Mouse (Mus musculus): Measurements from ENCODE around the gene Uggt2.

The Uggt2 gene

DNA sequence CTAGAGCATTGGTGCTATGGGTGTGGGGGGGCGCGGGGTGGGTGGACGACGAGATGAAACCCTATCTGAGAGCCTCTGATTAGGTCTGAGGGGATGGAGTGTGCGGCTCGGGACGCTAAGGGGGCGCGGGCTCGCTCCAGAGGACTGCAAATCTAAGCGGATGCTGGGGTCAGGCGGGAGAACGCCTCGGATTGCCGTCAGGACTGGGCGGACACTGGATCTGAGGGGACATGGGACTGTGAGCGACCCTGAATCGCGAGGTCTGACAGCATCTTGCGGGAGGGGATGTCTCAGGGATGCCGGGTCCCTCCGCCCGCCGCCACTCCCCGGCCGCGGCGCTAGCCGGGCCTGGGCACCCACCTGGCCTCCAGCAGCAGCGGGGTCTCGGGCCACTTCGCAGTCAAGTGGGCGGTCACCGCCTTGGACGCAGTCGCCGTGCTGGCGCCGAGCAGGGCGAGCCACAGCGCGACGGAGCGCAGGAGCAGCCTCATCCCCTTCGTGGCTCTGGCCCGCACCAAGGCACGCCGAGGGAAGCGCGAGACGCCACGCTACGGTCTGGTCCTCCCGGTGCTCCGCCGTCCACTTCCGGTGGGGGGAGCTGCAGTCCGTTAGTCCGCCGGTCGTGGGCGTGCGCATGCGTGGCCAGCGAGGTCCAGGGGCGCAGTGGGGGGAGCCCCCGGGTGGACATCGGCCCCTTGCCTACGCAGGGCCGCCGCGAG is at the start of gene Uggt2:
Uggt2 (minus strand) TSS at position 580 of the 719 bp plus-strand sequence.
- peak; percentile 91 for DNase-seq (ENCODE audit: low read depth)

- DNase-seq (ENCODE audit: low read depth), result no peak
These were observed 40.2 kb upstream of the Uggt2 start for GRCm38 (mm10) chr14:119139381-119139950.

DNA sequence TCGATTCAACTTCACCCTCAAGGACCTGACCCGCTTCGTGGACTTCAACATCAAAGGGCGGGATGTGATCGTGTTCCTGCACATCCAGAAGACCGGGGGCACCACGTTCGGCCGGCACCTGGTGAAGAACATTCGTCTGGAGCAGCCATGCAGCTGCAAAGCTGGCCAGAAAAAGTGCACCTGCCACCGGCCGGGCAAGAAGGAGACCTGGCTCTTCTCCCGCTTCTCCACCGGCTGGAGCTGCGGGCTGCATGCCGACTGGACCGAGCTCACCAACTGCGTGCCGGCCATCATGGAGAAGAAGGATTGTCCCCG is 39.5 kb upstream of the Uggt2 start:
- DNase-seq (ENCODE audit: low read depth), result no peak

- DNase-seq (ENCODE audit: low read depth), result no peak
These were observed 38.9 kb upstream of the Uggt2 start, which contains the start of gene Hs6st3 for GRCm38 (mm10) chr14:119137906-119138785. Hs6st3 (plus strand) TSS chr14:119138341.

- DNase-seq (ENCODE audit: low read depth), result no peak
These were observed 38.3 kb upstream of the Uggt2 start for GRCm38 (mm10) chr14:119137512-119137905.

- DNase-seq (ENCODE audit: low read depth), result no peak
These were observed 28.1 kb upstream of the Uggt2 start for GRCm38 (mm10) chr14:119127330-119127729.

GRCm38 (mm10) chr14:119125840-119126239 is 26.6 kb upstream of the Uggt2 start:
- no peak for DNase-seq (ENCODE audit: low read depth)

DNA sequence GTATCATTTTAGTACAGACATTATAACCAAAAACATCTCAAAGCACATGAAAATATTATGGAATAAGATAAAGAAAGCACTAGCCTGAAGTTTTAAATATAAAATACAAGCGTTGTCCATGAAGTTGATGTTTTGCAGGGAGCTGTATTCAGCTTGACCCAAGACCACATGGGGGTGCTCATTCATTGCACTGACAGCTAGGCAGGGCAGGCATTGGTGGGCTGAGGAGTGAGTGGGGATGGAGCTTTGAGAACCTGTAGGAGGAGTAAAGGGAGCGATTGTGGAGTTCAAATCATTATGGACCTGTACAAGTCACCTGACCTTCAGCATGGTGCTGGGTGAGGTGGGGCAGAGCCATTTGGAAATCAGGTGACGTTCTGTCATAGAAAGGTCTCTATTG is 24.8 kb upstream of the Uggt2 start:
- DNase-seq (ENCODE audit: low read depth), result peak; percentile 8

DNA sequence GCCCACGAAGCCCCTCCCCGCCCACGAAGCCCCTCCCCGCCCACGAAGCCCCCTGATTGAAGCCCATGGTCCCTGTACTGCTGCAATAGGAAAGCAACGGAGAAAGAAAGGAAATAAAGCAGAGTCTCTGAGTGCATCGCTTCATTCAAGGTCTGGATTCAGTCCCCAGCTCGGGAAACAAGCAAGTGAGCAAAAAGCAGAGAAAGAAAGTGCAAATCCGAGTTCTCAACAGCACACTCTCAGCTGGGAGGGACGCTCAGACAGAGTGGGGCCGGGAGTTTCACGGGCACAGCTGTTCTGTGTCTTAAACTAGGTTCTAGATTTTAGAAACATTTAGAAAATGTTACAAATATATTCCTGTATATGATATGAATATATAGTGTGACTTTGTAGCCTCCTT is 24.4 kb upstream of the Uggt2 start:
- no peak for DNase-seq (ENCODE audit: low read depth)

DNA sequence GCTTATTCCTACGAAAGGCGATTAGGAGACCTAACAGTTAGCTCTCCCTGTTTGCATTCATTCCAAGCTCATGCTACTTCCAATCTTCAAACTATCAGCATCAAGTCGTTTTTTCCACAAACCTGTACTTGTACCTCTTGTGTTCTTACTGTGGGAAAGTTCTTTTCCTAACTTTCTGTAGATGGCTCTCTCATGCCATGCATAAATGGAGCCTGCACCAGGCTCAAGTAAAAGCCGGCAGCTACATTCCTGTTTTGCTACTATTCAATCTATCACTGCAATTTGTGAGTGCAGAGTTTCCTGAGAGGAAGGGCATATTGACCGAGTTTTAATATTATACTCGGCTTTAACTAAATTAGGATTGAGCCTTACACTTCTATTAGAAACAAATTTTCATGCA is 13.3 kb upstream of the Uggt2 start:
- DNase-seq (ENCODE audit: low read depth), result no peak

GRCm38 (mm10) chr14:119109776-119110218 is 10.6 kb upstream of the Uggt2 start:
- DNase-seq (ENCODE audit: low read depth), result peak; percentile 5

- no peak for DNase-seq (ENCODE audit: low read depth)
These were observed 9.6 kb upstream of the Uggt2 start for GRCm38 (mm10) chr14:119108776-119109301.

DNA sequence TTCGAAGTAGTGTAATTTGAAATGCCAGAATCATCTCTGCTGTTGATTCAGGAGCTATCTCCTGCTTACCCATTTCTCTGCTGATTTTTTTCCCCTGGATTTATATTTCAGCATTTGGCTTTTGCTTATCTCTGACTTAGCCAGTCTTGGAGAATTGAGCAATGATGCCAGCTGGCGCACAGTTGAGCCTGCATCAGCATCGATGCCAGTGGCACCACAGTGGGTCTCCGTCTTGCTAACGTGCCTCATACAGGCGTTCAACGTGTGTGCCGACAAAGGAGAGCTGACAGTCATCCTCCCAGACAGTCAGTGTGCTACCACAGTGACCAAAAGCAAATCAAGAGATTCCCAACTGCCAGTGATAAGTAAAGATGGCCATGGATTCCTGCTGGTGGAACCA is 8.4 kb upstream of the Uggt2 start:
- DNase-seq (ENCODE audit: low read depth), result no peak

- no peak for DNase-seq (ENCODE audit: low read depth)
These were observed 301 bp upstream of the Uggt2 start for GRCm38 (mm10) chr14:119099570-119099891.

DNA sequence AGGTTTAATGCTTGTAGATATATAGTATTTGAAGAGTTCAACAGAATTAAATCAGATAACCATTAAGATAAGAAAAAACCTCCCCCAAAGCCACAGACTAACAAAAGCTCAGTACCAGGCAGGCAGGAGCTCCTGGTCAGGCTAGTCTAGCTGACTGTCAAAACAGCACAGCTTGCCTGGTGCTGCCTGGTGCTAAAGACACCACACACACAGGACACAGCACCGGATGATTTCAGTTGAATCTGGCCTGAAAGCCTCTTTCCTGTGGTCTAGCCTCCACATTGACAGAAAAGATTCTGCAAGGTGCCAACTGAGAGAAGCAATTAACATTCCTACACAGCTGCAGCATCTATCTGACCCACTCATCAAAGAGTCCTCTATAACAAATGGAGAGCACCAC is 37.4 kb downstream of the Uggt2 start:
- DNase-seq (ENCODE audit: low read depth), result no peak

- no peak for DNase-seq (ENCODE audit: low read depth)
These were observed 38.5 kb downstream of the Uggt2 start for GRCm38 (mm10) chr14:119060682-119061081.

DNA sequence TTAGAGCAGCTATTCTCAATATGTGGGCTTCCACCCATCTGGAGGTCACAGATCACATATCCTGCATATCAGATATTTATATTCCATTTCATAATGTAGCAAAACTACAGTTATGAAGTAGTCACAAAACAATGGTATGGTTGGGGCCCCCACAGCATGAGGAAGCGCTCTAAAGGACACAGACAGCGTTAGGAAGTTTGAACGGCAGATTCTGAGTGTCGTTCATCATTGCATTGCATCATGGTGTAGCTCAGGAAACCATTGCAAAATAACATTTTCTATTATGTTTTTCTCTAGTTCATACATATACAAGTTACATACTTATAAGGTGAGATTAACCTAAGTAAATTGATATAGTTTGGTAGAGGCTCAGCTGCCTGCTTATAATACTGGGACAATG is 42.2 kb downstream of the Uggt2 start:
- DNase-seq (ENCODE audit: low read depth), result no peak

- DNase-seq (ENCODE audit: low read depth), result no peak
These were observed 46.3 kb downstream of the Uggt2 start for GRCm38 (mm10) chr14:119052969-119053368.

DNA sequence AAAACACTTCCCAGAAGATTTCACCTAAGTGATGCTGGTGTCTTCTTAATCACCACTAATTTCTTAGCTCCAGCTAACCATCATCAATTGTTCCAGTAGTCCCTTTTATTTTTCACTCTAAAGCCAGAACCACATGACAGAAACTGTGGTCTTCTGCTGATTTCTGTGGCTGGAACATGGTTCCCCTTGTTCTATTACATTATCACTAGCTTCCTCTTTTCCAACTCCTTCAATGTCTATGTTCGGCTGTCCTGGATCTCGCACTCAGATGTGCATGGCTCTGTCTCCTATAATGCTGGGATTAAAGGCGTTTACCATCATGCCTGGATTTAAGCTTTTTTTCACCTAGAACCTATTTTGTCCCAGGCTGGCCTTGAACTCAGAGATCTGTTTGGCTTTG is 46.9 kb downstream of the Uggt2 start:
- no peak for DNase-seq (ENCODE audit: low read depth)

DNA sequence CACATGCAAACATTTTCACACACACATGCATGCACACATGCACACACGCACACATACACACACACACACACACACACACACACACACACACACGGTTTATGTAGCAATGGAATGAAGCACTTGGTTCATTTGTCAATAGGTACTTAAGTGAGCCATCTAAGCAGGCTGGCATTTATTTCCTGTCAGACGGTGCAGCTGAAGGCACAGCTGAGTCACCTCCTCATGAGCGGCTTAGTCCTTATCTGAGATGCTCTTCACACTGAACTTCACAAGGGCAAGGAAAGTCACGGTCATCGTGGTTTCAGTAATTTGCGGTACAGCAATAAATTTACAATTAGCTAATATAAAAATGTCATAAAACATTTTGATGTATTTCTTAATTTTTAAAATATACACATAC is 55.5 kb downstream of the Uggt2 start:
- no peak for DNase-seq (ENCODE audit: low read depth)

DNA sequence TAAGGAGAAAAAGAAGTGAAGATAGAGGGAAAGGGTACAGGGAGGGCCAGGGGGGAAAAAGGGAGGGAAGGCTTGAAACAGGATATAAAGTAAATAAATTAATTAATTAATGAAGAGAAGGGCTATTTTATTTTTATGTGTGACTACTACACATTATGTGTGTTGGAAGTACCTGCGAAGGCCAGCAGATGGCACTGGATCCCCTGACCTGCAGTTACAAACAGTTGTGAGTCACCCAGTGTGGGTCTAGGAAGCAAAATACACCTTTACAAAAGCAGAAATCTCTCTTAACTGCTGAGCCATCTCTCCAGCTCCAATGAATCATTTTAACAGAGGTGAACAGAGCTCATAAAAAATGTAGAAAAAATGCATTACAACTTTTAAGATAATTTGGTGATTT is 59.0 kb downstream of the Uggt2 start:
- peak; percentile 61 for DNase-seq (ENCODE audit: low read depth)

- no peak for DNase-seq (ENCODE audit: low read depth)
These were observed 61.5 kb downstream of the Uggt2 start for GRCm38 (mm10) chr14:119037755-119038154.
